28 mouse cellular contexts compared by ENCODE assay signal in the genomic region with DNA sequence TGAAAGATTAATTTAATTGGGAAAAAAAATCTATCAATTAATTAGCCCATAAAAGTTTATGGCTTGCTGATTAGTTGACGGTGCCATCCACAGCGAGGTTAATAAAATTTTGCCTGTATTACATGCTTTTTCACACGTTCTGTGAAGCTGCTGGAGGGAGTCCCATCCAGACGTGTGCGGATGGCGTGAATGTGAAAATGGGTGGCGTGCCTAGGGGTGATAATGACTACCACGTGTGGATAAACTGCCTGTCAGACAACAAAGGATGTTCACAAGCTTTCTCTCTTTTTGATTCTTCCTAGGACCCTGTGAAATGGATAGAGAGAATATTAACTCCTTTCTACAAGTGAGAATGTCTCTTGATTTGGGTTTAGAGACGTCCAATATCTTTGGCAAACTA.
"Had no signal": no experiment of that assay in that cellular context is flagged by ENCODE, and none has a peak within 500 bp of the region (broad histone marks: within the 10 kb centered on the region; RNA-seq: fewer than 3 reads in every experiment).

No protein-coding gene starts in this region.

- H3K4me1 ChIP-seq: liver, embryonic 13.5 days; liver, embryonic 15.5 days had no signal

- H3K9me3 ChIP-seq: heart, embryonic 13.5 days; heart, embryonic 15.5 days; hindbrain, embryonic 10.5 days; hindbrain, embryonic 12.5 days; intestine, embryonic 15.5 days; limb, embryonic 13.5 days; liver, embryonic 13.5 days; liver, embryonic 15.5 days had no signal

- H3K27ac ChIP-seq: gastrocnemius, adult 2 months; heart, adult 2 months; heart, embryonic 13.5 days; heart, embryonic 15.5 days; hindbrain, embryonic 10.5 days; hindbrain, embryonic 12.5 days; intestine, embryonic 15.5 days; layer of hippocampus, adult 2 months; left cerebral cortex, adult 2 months; limb, embryonic 13.5 days; liver, embryonic 13.5 days; liver, embryonic 15.5 days had no signal

- H3K9ac ChIP-seq: heart, embryonic 13.5 days; heart, embryonic 15.5 days; hindbrain, embryonic 12.5 days; hindbrain, embryonic 14.5 days; intestine, embryonic 15.5 days; limb, embryonic 13.5 days; liver, embryonic 13.5 days; liver, embryonic 15.5 days; liver, postnatal 0 days had no signal

- H3K27me3 ChIP-seq: heart, embryonic 15.5 days; hindbrain, embryonic 12.5 days; intestine, embryonic 15.5 days; limb, embryonic 13.5 days; liver, embryonic 13.5 days; liver, embryonic 15.5 days had no signal

- H3K36me3 ChIP-seq: heart, embryonic 13.5 days; heart, embryonic 15.5 days; hindbrain, embryonic 10.5 days; hindbrain, embryonic 12.5 days; intestine, embryonic 15.5 days; limb, embryonic 13.5 days; liver, embryonic 13.5 days; liver, embryonic 15.5 days had no signal

- DNase-seq: gastrocnemius, adult 2 months; gastrocnemius, postnatal 10 days; gastrocnemius, postnatal 25 days; heart, adult 2 months; heart, postnatal 4 days; kidney, adult 18-20 months; kidney, adult 8-10 months; kidney, postnatal 10 days; kidney, postnatal 25 days; kidney, postnatal 4 days; liver; liver, embryonic 13.5 days; liver, postnatal 0 days had no signal

- ATAC-seq: hindbrain, embryonic 16.5 days; inflammation-experienced regulatory T-cells, adult 6 months; intestine, embryonic 15.5 days; intestine, postnatal 0 days; liver, postnatal 0 days had no signal

- H3K4me2 ChIP-seq: heart, embryonic 11.5 days; heart, embryonic 13.5 days; heart, embryonic 15.5 days; hindbrain, embryonic 12.5 days; hindbrain, embryonic 14.5 days; intestine, embryonic 15.5 days; limb, embryonic 13.5 days; liver, embryonic 11.5 days; liver, embryonic 13.5 days; liver, embryonic 15.5 days had no signal

- H3K4me3 ChIP-seq: gastrocnemius, adult 2 months; heart, adult 2 months; heart, embryonic 13.5 days; heart, embryonic 15.5 days; hindbrain, embryonic 10.5 days; hindbrain, embryonic 12.5 days; intestine, embryonic 15.5 days; layer of hippocampus, adult 2 months; left cerebral cortex, adult 2 months; limb, embryonic 13.5 days; liver, embryonic 13.5 days; liver, embryonic 15.5 days had no signal
